Mouse (Mus musculus) ES-Bruce4 (cell line): ENCODE measurements around the gene Ift27.

Source experiments
- CTCF ChIP-seq: IDR thresholded peaks from one replicate; pipeline ENCODE4 v1.8.1; 2011; ENCODE audit warnings: low read depth, low read length
- EP300 ChIP-seq: IDR thresholded peaks from 2 replicates; pipeline ENCODE4 v1.6.1; 2011; ENCODE audit warnings: low read depth, low read length; ENCODE audit not compliant: insufficient read depth
- POLR2A ChIP-seq: IDR thresholded peaks from one replicate; pipeline ENCODE4 v1.8.1; 2011; ENCODE audit warnings: low read length; ENCODE audit not compliant: insufficient read depth

- TF ChIP-seq CTCF (peak; percentile 96), EP300 (no peak), POLR2A (no peak)
These were observed 4.5 kb upstream of the Ift27 start for GRCm38 (mm10) chr15:78178397-78178796.
